Mouse (Mus musculus) embryonic facial prominence, embryonic 14.5 days (tissue): Measurements from ENCODE around the gene Gimap3. TPM values are rescaled to one million over a fixed set of nuclear protein-coding genes. Genes with fewer than 3 reads are reported as not detected.

Experiments used
- ATAC-seq: fragments of 200-750 bp; cut with Nextera tagmentation; 2 replicates; pipeline ENCODE4 v1.8.0; 2017; ENCODE audit warnings: low read depth, moderate number of reproducible peaks, moderate TSS enrichment
- DNase-seq: peaks from one replicate; pipeline ENCODE4 v3.0.0-alpha.2; 2015; ENCODE audit warnings: low spot score
- H3K27ac ChIP-seq: fragments of 300-500 bp; sonication (generic); replicated peaks from 2 replicates; pipeline ENCODE4 v1.5.1; 2014; ENCODE audit warnings: low read depth, mild to moderate bottlenecking, low read length, moderate library complexity
- H3K27me3 ChIP-seq: fragments of 300-500 bp; sonication (generic); replicated peaks from 2 replicates; pipeline ENCODE4 v1.6.1; 2014; ENCODE audit warnings: low read length; ENCODE audit not compliant: control insufficient read depth, insufficient read depth
- H3K36me3 ChIP-seq: fragments of 300-500 bp; sonication (generic); 2 replicates; pipeline ENCODE4 v1.6.1; 2014; ENCODE audit warnings: low read length, mixed read lengths; ENCODE audit not compliant: control insufficient read depth, insufficient read depth
- H3K4me1 ChIP-seq: fragments of 300-500 bp; sonication (generic); 2 replicates; pipeline ENCODE4 v1.6.1; 2014; ENCODE audit warnings: antibody characterized with exemption, low read length; ENCODE audit not compliant: control insufficient read depth, insufficient read depth
- H3K4me2 ChIP-seq: fragments of 300-500 bp; sonication (generic); 2 replicates; pipeline ENCODE4 v1.6.1; 2014; ENCODE audit warnings: low read depth, mild to moderate bottlenecking, low read length, moderate library complexity, mixed read lengths
- H3K4me3 ChIP-seq: fragments of 300-500 bp; sonication (generic); 2 replicates; pipeline ENCODE4 v1.5.1; 2014; ENCODE audit warnings: low read depth, mild to moderate bottlenecking, low read length
- H3K9ac ChIP-seq: fragments of 300-500 bp; sonication (generic); 2 replicates; pipeline ENCODE4 v1.6.1; 2014; ENCODE audit warnings: low read depth, mild to moderate bottlenecking, low read length, moderate library complexity, mixed read lengths
- H3K9me3 ChIP-seq: fragments of 300-500 bp; sonication (generic); 2 replicates; pipeline ENCODE4 v1.6.1; 2016; ENCODE audit warnings: low read length; ENCODE audit not compliant: control insufficient read depth
- WGBS: fragments of 180-500 bp; shearing (Covaris S2); extraction: QIAGEN DNeasy Blood & Tissue Kit; methylation state at CpG from one replicate; pipeline ENCODE4 v1.1.7; 2014; 5-methylcytosine and 5-hydroxymethylcytosine counted together
- polyA plus RNA-seq: library from polyadenylated mRNA; unstranded; fragments of >200 nt; fragmentation: Nextera tagmentation; extraction: Ambion mirVana; gene quantifications from 2 replicates; pipeline ENCODE4 v1.2.1, GENCODE M21; 2014

The Gimap3 gene
- polyA plus RNA-seq, 1 experiment from 2014 or later: not detected

DNA sequence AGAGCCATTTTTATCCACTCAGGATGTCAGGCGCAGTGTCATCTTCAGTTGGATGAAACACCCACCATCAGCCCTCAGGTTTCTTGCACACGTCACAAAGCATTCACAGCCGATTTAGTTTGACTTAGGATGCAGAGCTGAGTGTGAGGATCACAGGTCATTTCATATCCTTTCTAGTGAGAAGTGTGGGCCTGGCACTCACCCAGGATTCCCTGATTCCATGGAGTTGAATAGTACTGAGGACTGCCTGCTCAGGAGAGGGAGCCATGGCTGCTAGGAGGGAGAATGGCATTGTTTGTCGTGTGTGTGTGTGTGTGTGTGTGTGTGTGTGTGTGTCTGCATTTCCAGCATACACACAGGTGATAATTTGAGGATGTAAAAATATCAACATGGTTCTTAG is 50.3 kb downstream of the Gimap3 start:
- DNase-seq (no peak), ATAC-seq (no peak)
- WGBS: 81% methylated on average over 4 of the region's 4 CpGs
- H3K27ac ChIP-seq: no peak overlapping the region
- H3K4me2 ChIP-seq: no peak overlapping the region
- no peaks in the 10 kb centered on the region for H3K27me3 ChIP-seq
- no peaks in the 10 kb centered on the region for H3K36me3 ChIP-seq
- H3K9ac ChIP-seq: no peak overlapping the region
- no peaks in the 10 kb centered on the region; the same call in 1 of the 2 replicates for H3K4me1 ChIP-seq
- H3K4me3 ChIP-seq: no peak overlapping the region
- no peaks in the 10 kb centered on the region for H3K9me3 ChIP-seq

DNA sequence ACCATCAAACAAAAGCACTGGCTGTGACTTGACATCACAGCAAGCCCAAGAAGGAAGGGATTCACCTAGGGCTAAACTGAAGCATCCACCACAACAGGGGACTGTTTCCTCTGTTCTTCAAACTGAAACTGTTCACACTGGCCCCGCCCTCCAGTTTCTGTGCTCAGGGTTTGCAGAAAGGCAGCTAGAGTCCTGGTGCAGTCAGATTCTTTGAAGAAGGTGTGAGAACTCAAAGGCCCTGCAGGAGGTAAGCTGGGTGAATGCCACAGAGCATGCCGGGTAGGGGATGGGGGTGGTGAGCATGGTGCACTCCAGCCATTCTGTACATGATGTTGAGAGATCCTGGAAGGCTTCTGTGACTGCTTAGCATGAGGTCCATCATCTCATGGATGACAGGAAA is 52.2 kb downstream of the Gimap3 start, which contains the start of the genes Gm28053 and Gimap7:
Gm28053 (plus strand) TSS at position 153 of the 400 bp plus-strand sequence.
Gimap7 (plus strand) TSS at position 167 of the 400 bp plus-strand sequence.
- Histone ChIP-seq H3K36me3 (no peaks in the 10 kb centered on the region), H3K4me1 (no peaks in the 10 kb centered on the region), H3K9me3 (no peaks in the 10 kb centered on the region), H3K4me2 (no peak within 1 kb of the TSS), H3K4me3 (no peak within 1 kb of the TSS), H3K27ac (no peak within 1 kb of the TSS), H3K27me3 (no peaks in the 10 kb centered on the region), H3K9ac (no peak within 1 kb of the TSS)
- 68% methylated on average over 2 of the region's 2 CpGs for WGBS
- ATAC-seq (no peak), DNase-seq (no peak)

Other genes with a start within 250 kb of the Gimap3 start
- gene Atp6v0e2, start 233.2 kb downstream of the Gimap3 start, polyA plus RNA-seq: 22.8 TPM in 2 replicates
- gene Lrrc61, start 216.1 kb downstream of the Gimap3 start, polyA plus RNA-seq: 6.7 and 6.8 TPM in 2 replicates
- gene Rarres2, start 198.1 kb downstream of the Gimap3 start, polyA plus RNA-seq: 21.9 and 29.1 TPM in 2 replicates
- not detected in 2 replicates for gene Gm45021, start 181.2 kb downstream of the Gimap3 start, polyA plus RNA-seq
- 23.1 and 23.4 TPM in 2 replicates for gene Repin1, start 177.0 kb downstream of the Gimap3 start, polyA plus RNA-seq
- gene Gm44965, start 176.9 kb downstream of the Gimap3 start, polyA plus RNA-seq: not detected in 2 replicates
- gene Zfp775, start 168.8 kb downstream of the Gimap3 start, polyA plus RNA-seq: 5.9 and 6.1 TPM in 2 replicates
- gene AI854703, start 144.1 kb downstream of the Gimap3 start, polyA plus RNA-seq: 0.77 and 0.90 TPM in 2 replicates
- gene Gimap8, start 123.6 kb downstream of the Gimap3 start, polyA plus RNA-seq: 0.46 and 0.93 TPM in 2 replicates
- 7.4 and 9.1 TPM in 2 replicates for gene Gimap9, start 94.7 kb downstream of the Gimap3 start, polyA plus RNA-seq
- gene Gimap4, start 86.3 kb downstream of the Gimap3 start, polyA plus RNA-seq: 12.6 and 13.3 TPM in 2 replicates
- 19.6 and 22.8 TPM in 2 replicates for gene Gimap6, start 62.6 kb downstream of the Gimap3 start, polyA plus RNA-seq
- gene Gm28053, start 52.2 kb downstream of the Gimap3 start, polyA plus RNA-seq: 3.2 TPM in 1 of 2 replicates, not detected in the other
- gene Gimap7, start 52.2 kb downstream of the Gimap3 start, polyA plus RNA-seq: not detected in 2 replicates
- 10.5 and 12.7 TPM in 2 replicates for gene Gimap1, start 31.8 kb downstream of the Gimap3 start, polyA plus RNA-seq
- gene Gimap5, start 24.7 kb downstream of the Gimap3 start, polyA plus RNA-seq: 5.2 and 5.3 TPM in 2 replicates
- gene Tmem176a, start 70.1 kb upstream of the Gimap3 start, polyA plus RNA-seq: 92.7 and 101 TPM in 2 replicates
- 244 and 254 TPM in 2 replicates for gene Tmem176b, start 70.6 kb upstream of the Gimap3 start, polyA plus RNA-seq
- 0.08 TPM in 1 of 2 replicates, not detected in the other for gene Aoc1, start 102.0 kb upstream of the Gimap3 start, polyA plus RNA-seq
- gene 1600015I10Rik, start 159.0 kb upstream of the Gimap3 start, polyA plus RNA-seq: not detected in 2 replicates
- gene Doxl2, start 204.1 kb upstream of the Gimap3 start, polyA plus RNA-seq: not detected in 2 replicates
- gene Svs1, start 216.0 kb upstream of the Gimap3 start, polyA plus RNA-seq: not detected in 2 replicates